Mouse (Mus musculus) T-helper 2 cell (primary cell): Measurements from ENCODE around the gene Apbb2.

ENCODE experiments used
- in situ Hi-C: fragments of 300-600 bp; cut with MboI, MseI; formaldehyde crosslinking; loops from one replicate; pipeline ENCODE4 v1.15.1; 2025; ENCODE audit warnings: high pct_unique_total_duplicates

The Apbb2 gene

DNA sequence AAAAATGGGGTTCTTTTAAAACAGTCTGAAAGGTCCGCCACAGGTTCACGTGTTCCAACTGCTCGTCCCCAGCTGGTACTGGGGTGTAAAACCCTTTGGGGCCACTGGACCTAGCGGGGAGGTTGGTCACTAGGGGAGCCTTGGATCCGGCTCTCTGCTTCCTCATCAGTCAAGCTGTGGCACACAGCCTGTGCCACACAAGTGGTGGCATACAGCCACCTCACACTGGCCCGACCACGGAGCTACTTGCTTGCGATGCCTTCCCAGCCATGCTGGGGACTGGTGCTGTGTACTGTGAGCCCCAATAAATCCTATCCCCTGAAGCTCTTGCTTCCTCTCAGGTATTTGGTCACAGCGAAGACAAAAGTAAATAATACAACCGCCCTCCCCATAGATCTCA, 142.3 kb downstream of the Apbb2 start:
- in situ Hi-C loops = no loop called here

DNA sequence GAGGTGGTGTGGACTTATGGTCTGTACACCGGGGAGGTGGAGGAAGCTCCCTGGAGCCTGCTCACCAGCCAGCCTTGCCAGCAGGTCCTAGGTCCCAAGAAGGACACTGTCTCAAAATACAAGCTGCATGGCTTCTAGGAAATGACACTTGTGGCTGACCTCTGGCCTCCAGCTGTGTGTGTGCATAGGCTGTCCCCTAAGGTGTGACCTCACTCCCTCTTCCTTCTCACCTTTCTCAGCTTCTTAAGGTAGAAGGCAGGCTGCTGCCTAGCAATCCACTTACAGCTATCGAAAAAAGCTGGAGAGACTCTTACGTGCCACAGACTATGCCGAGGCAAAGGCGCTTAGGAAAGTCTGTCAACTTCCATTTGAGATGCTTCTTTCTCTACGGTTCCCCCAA, 142.8 kb downstream of the Apbb2 start:
- in situ Hi-C loops = no loop called here

DNA sequence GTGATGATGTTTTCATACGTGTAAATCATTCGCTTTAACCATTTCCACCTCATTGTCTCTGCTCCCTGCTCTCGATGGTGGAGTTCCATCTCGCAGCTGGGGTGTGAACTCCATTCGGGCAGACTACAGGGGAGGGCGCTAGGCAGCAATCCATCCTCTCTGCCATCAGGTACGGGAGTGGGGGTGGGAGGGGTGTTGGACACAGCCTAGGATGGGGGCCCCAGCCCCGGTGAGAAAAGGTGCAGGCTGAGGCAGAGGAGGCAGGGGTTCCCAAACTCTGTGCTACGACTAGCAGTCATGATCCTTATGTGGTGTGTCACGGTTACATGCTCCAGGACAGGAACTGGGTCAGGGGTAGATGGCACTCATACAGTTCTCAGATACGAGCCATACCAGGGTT, 144.4 kb downstream of the Apbb2 start:
- in situ Hi-C loops = no loop called here

- in situ Hi-C loops = no loop called here
These were observed 145.0 kb downstream of the Apbb2 start for GRCm38 (mm10) chr5:66473599-66473998.

- in situ Hi-C loops = no loop called here
These were observed 147.7 kb downstream of the Apbb2 start for GRCm38 (mm10) chr5:66470837-66471236.

DNA sequence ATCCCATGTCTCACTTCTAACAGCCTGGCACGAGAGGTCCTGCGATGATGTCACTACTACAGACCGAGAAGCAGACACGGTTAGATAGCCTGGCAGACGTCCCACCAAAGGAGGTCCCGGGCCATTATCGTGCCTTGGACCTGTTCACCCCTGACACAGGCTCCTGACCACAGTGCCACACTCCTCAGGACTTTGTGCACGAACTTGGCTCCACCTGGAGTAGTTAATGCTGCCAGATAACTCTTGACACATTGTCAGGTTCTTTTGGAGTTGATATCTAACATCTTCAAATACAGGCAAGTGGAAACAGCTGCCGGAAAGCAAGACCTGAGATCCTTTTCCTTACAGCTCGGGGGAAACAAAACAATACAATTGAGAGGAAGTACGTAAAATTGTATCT, 148.9 kb downstream of the Apbb2 start:
- in situ Hi-C loops = no loop called here

DNA sequence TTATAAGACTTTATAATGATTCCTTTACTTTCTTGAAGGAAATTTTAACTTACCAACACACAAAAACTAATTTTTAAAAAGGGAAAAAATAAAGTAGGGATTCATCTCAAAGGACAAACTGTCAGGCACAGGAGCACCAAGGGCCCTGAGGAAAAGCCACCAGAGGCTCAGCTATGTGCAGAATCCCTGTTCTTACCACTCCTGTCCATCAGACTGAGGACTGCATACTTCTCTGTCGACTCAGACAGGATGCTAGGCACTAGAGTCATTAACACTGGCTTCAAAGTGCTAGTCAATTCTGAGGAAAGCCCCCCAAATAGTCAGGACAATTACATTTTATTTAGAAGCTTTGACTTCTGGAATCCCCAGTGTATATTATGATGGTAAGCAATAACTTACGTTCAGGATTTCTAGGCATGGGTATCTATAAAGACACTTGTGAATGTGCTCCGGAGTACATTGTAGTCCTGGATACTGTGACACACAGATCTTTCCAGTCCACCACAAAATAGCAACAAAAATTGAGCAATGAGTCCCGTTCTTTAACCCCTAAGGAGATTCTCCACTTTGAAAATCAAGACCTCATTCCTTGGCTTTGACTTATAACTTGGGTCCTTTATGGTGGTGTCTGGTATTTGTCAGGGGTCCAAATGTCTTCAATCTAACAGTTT, 150.1 kb downstream of the Apbb2 start:
- in situ Hi-C loops = no loop called here

DNA sequence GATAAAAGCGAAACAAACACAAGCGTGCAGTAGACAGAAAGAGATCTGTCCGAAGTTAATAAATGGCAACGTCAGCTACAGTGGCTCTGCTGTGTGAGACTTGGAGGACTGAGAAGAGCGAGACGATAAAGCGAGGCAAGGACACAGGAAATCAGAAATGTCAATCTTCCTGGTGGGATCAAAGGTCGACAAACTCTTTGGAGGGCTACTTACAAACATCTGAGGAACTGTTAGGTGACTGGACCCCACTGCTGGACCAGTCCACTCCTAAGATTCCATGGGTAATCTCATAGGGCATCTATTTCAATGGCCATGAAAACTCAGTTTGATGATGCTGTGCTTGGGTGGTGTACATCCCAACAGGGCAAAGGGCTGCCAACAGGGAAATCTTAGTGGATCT, 155.9 kb downstream of the Apbb2 start:
- in situ Hi-C loops = no loop called here

GRCm38 (mm10) chr5:66458851-66459250, 159.7 kb downstream of the Apbb2 start:
- in situ Hi-C loops = no loop called here

GRCm38 (mm10) chr5:66455271-66455670, 163.3 kb downstream of the Apbb2 start:
- in situ Hi-C loops = no loop called here

DNA sequence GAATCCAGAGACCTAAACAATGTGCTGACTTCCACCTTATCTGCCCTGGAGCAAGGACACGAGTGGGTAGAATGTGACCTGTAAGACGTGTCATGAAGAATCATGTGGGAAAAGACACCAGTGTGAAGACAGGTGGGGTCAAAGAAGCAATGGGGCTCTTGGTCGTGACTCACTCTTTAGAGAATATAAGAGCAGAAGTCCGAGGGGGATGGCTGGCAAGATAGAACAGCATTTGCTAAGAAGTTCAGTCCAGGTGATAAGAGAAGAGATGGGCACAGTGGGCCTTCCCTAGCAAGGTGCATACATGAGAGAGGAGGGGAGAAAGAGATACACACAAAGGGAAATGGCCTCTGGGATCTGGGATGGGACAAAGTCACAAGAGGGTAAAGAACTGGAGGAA, 163.8 kb downstream of the Apbb2 start:
- in situ Hi-C loops = no loop called here

DNA sequence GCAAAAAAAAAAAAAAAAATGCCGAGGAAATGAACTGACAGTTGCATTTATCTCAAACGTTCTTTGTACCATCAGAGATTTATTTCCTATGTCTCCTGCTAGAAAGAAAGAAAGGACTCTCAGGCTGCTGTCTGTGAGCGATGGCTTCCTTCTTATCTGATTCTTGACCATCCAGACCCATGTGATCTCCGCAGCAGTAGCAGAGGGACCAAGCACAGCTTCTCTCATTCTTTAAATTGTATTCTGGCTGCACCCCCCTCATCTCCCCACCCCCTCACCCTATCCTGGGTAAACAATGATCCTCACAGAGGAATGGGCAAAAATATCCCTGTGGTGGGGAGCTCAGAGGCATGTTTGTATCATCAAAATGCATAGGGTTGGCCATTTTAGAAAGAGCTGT, 165.5 kb downstream of the Apbb2 start:
- in situ Hi-C loops = no loop called here

GRCm38 (mm10) chr5:66451561-66451960, 167.0 kb downstream of the Apbb2 start:
- in situ Hi-C loops = no loop called here

DNA sequence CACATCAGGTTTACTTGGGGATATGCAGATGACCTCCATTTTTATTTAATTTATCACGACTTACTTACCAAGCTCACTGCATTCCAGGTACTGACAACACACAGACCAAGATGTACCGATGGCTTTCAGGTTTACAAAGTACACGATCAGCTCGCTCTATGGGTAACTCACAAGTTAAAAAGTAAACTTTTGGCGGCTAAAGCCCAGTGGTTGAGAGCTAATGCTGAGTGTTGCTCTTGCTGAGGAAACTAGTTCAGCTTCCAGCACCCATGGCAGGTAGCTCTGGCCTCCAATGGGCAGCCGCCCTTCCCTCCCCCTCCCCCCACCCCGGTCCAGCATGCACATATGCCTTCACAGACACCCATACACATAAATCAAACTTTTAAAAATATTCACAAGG, 173.1 kb downstream of the Apbb2 start:
- in situ Hi-C loops = loop anchor here (10.0 kb wide), 1 partner anchor 1649 kb away; no protein-coding TSS in a partner anchor

- in situ Hi-C loops = loop anchor here (10.0 kb wide), 1 partner anchor 1653 kb away; no protein-coding TSS in a partner anchor
These were observed 176.3 kb downstream of the Apbb2 start for GRCm38 (mm10) chr5:66442260-66442659.

DNA sequence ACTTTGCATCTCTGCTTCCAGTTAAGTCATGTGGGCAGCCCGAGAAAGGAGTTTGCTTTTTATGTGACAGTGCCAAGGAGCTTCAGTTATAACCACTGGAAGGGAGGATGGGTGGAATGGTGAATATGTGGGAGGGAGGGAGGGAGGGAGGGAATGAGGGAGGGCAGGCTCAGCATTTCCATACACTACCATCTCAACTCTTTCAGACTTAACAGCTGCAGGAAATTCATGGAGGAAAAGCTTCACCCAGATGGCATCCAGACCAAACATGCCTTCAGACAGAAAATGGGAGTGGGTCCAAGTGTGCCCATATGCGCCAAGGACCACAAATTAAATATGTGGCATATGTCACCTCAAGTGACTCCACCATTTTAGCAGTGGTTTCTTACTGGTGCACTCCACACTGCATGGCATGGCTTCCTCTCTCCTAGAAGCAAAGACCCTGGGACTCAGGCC, 181.8 kb downstream of the Apbb2 start:
- in situ Hi-C loops = no loop called here

GRCm38 (mm10) chr5:66435158-66435557, 183.4 kb downstream of the Apbb2 start:
- in situ Hi-C loops = no loop called here

GRCm38 (mm10) chr5:66429076-66429475, 189.5 kb downstream of the Apbb2 start:
- in situ Hi-C loops = no loop called here

DNA sequence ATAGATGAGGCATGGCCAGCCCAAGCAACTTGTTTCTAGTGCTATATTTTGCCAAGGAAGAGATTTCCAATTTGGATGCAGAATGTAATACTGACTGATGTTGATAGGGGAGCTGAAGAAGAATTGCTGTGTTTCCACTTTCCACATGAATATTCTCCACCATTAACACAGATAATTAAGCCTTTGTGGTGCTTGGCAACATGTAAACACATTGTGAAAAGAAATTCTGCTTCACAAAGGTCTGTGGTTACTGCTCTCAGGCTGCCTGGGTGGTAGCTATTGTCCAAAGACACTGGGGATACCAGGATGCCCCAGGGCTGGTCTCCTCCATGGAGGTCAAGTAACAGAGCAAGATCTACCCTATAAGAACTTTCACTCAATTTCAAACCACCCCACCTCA, 190.5 kb downstream of the Apbb2 start:
- in situ Hi-C loops = no loop called here

DNA sequence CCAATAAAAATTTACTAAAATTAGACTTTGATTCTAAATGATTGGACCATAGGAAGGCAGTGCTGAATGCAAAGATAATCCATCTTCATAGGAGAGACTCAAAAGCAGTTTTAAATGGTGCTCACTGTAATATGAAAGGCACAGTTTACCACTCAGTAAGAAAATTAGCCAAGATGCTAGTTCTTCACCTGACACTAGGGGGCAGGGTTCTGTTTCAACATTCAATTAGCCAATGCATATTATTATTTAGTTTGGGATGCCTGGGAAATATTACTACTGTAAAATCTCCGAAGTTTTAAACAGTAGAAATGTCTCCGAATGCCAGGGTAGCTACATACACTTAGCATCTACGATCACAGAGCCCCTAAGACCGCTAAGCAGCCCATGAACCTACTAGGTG, 194.7 kb downstream of the Apbb2 start:
- in situ Hi-C loops = no loop called here

DNA sequence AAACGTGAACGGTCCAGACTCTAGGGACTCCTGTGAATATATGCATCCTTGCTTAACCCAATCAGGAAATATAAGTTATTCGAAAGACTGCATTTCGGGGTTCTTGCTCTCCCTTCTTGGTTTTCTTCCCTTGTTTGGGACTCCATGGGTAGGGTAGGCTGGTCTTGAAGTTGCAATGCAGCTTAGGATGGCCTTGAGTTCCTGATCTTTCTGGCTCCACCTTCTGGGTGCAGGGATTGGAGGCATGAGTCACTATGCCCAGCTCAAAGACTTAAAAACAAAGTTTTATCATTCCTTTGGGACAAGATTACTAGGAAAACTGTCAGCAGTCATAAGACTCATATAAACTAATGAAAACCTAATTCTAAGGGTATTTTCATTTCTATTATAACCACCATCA, 195.1 kb downstream of the Apbb2 start:
- in situ Hi-C loops = no loop called here

GRCm38 (mm10) chr5:66421954-66422353, 196.6 kb downstream of the Apbb2 start:
- in situ Hi-C loops = no loop called here

DNA sequence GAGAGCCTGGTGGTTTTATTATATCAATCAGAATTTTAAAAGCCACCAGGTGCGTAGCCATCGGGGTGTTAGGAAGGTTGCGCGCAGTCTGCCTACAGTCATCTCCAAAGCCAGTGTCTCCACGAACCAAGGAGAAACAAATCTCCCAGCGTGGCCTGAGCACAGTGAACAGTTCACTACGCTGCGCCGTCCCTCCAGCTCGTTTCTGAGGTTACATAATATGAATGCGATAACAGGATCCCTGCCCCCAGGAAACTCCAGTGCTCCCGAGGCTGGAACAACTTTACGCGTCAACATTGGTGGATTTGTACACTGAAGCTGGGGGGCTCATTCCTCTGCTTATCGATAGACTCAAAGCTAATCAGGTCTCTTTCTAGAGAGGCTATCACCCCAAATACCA, 197.4 kb downstream of the Apbb2 start:
- in situ Hi-C loops = no loop called here

GRCm38 (mm10) chr5:66420011-66420410, 198.6 kb downstream of the Apbb2 start:
- in situ Hi-C loops = no loop called here
